Mouse (Mus musculus) heart, embryonic 11.5 days (tissue): ENCODE data around the gene 1500009C09Rik. TPM values are rescaled to one million over a fixed set of nuclear protein-coding genes. Genes with fewer than 3 reads are reported as not detected.

Experiments
- ATAC-seq: fragments of 200-750 bp; cut with Nextera tagmentation; replicated peaks from 2 replicates; pipeline ENCODE4 v1.8.0; 2017; ENCODE audit warnings: moderate library complexity; ENCODE audit not compliant: insufficient number of reproducible peaks, low FRiP score, low TSS enrichment
- H3K27ac ChIP-seq: fragments of 300-500 bp; sonication (generic); 2 replicates; pipeline ENCODE4 v1.5.1; 2014; ENCODE audit warnings: mild to moderate bottlenecking, low read depth, low read length
- H3K27me3 ChIP-seq: fragments of 300-500 bp; sonication (generic); 2 replicates; pipeline ENCODE4 v1.6.1; 2014; ENCODE audit warnings: mild to moderate bottlenecking, low read length, mixed read lengths; ENCODE audit not compliant: control insufficient read depth, insufficient read depth
- H3K36me3 ChIP-seq: fragments of 300-500 bp; sonication (generic); 2 replicates; pipeline ENCODE4 v1.6.1; 2014; ENCODE audit warnings: mild to moderate bottlenecking, low read length, moderate library complexity, mixed read lengths; ENCODE audit not compliant: control insufficient read depth, insufficient read depth
- H3K4me1 ChIP-seq: fragments of 300-500 bp; sonication (generic); 2 replicates; pipeline ENCODE4 v1.6.1; 2014; ENCODE audit warnings: low read length; ENCODE audit not compliant: control insufficient read depth, insufficient read depth
- H3K4me2 ChIP-seq: fragments of 300-500 bp; sonication (generic); 2 replicates; pipeline ENCODE4 v1.6.1; 2014; ENCODE audit warnings: mild to moderate bottlenecking, moderate library complexity
- H3K4me3 ChIP-seq: fragments of 300-500 bp; sonication (generic); 2 replicates; pipeline ENCODE4 v1.5.1; 2014; ENCODE audit warnings: low read depth, low read length
- H3K9ac ChIP-seq: fragments of 300-500 bp; sonication (generic); 2 replicates; pipeline ENCODE4 v1.6.1; 2014; ENCODE audit warnings: mild to moderate bottlenecking, low read depth, low read length, moderate library complexity
- H3K9me3 ChIP-seq: fragments of 300-500 bp; sonication (generic); replicated peaks from 2 replicates; pipeline ENCODE4 v1.6.1; 2016; ENCODE audit warnings: low read length; ENCODE audit not compliant: control insufficient read depth
- WGBS: fragments of 180-500 bp; shearing (Covaris S2); extraction: QIAGEN DNeasy Blood & Tissue Kit; methylation state at CpG from one replicate; pipeline ENCODE4 v1.1.7; 2014; ENCODE audit not compliant: insufficient replicate concordance; 5-methylcytosine and 5-hydroxymethylcytosine counted together
- polyA plus RNA-seq: library from polyadenylated mRNA; unstranded; fragments of >200 nt; fragmentation: Nextera tagmentation; extraction: Ambion mirVana; gene quantifications from 2 replicates; pipeline ENCODE4 v1.2.1, GENCODE M21; 2014

The 1500009C09Rik gene
- polyA plus RNA-seq, 1 experiment from 2014 or later = not detected

GRCm38 (mm10) chr15:82255944-82256383 lies 3.8 kb downstream of the 1500009C09Rik start:
- Histone ChIP-seq H3K27ac (no peak overlapping the region), H3K36me3 (no peaks in the 10 kb centered on the region), H3K9ac (no peak overlapping the region; the same call in 1 of the 2 replicates), H3K4me2 (0 out of 2 replicates have a peak overlapping the region, but pooled peaks have one; percentile 3), H3K4me3 (no peak overlapping the region), H3K4me1 (no peaks in the 10 kb centered on the region), H3K27me3 (peaks cover 6% of the 10 kb centered on the region; the same call in 1 of the 2 replicates), H3K9me3 (no peaks in the 10 kb centered on the region)
- 24% methylated on average over 10 of the region's 10 CpGs for WGBS
- no peak for ATAC-seq

- ATAC-seq = no peak
- no peak overlapping the region for H3K4me2 ChIP-seq
- no peak overlapping the region for H3K27ac ChIP-seq
- WGBS = 13% methylated on average over 16 of the region's 16 CpGs
- H3K4me1 ChIP-seq = no peaks in the 10 kb centered on the region
- peaks cover 6% of the 10 kb centered on the region; the same call in 1 of the 2 replicates for H3K27me3 ChIP-seq
- H3K9me3 ChIP-seq = no peaks in the 10 kb centered on the region
- H3K4me3 ChIP-seq = no peak overlapping the region
- H3K36me3 ChIP-seq = no peaks in the 10 kb centered on the region
- no peak overlapping the region for H3K9ac ChIP-seq
These were observed 7.3 kb downstream of the 1500009C09Rik start for GRCm38 (mm10) chr15:82259510-82259909.

GRCm38 (mm10) chr15:82266356-82266755 lies 14.2 kb downstream of the 1500009C09Rik start:
- no peak overlapping the region for H3K9ac ChIP-seq
- H3K4me2 ChIP-seq = no peak overlapping the region
- no peaks in the 10 kb centered on the region for H3K9me3 ChIP-seq
- no peaks in the 10 kb centered on the region for H3K27me3 ChIP-seq
- H3K27ac ChIP-seq = no peak overlapping the region
- H3K4me1 ChIP-seq = peaks cover 11% of the 10 kb centered on the region; the same call in 1 of the 2 replicates
- no peak overlapping the region for H3K4me3 ChIP-seq
- no peaks in the 10 kb centered on the region for H3K36me3 ChIP-seq
- no peak for ATAC-seq
- 17% methylated on average over 6 of the region's 6 CpGs for WGBS

GRCm38 (mm10) chr15:82268185-82268584 lies 16.0 kb downstream of the 1500009C09Rik start:
- Histone ChIP-seq H3K4me1 (peaks cover 11% of the 10 kb centered on the region; the same call in 1 of the 2 replicates), H3K27me3 (peaks cover 14% of the 10 kb centered on the region), H3K4me2 (no peak overlapping the region), H3K9ac (no peak overlapping the region), H3K9me3 (no peaks in the 10 kb centered on the region), H3K4me3 (no peak overlapping the region), H3K36me3 (no peaks in the 10 kb centered on the region), H3K27ac (no peak overlapping the region)
- ATAC-seq = no peak
- 26% methylated on average over 3 of the region's 3 CpGs for WGBS

GRCm38 (mm10) chr15:82268783-82269182 lies 16.6 kb downstream of the 1500009C09Rik start:
- WGBS = 78% methylated on average over 9 of the region's 9 CpGs
- Histone ChIP-seq H3K36me3 (no peaks in the 10 kb centered on the region), H3K27me3 (peaks cover 20% of the 10 kb centered on the region), H3K4me1 (peaks cover 11% of the 10 kb centered on the region; the same call in 1 of the 2 replicates), H3K4me2 (no peak overlapping the region), H3K9ac (no peak overlapping the region), H3K4me3 (no peak overlapping the region), H3K9me3 (no peaks in the 10 kb centered on the region), H3K27ac (no peak overlapping the region)
- ATAC-seq = no peak

- no peaks in the 10 kb centered on the region for H3K36me3 ChIP-seq
- ATAC-seq = no peak
- H3K4me1 ChIP-seq = peaks cover 16% of the 10 kb centered on the region; the same call in 1 of the 2 replicates
- WGBS = 12% methylated on average over 5 of the region's 5 CpGs
- H3K4me3 ChIP-seq = no peak overlapping the region
- no peak overlapping the region for H3K27ac ChIP-seq
- H3K9me3 ChIP-seq = no peaks in the 10 kb centered on the region
- H3K27me3 ChIP-seq = peaks cover 44% of the 10 kb centered on the region
- H3K4me2 ChIP-seq = no peak overlapping the region
- H3K9ac ChIP-seq = no peak overlapping the region
These were observed 19.0 kb downstream of the 1500009C09Rik start for GRCm38 (mm10) chr15:82271201-82271600.

GRCm38 (mm10) chr15:82272295-82272694 lies 20.1 kb downstream of the 1500009C09Rik start:
- Histone ChIP-seq H3K36me3 (no peaks in the 10 kb centered on the region), H3K4me1 (peaks cover 16% of the 10 kb centered on the region; the same call in 1 of the 2 replicates), H3K4me2 (no peak overlapping the region), H3K27ac (no peak overlapping the region), H3K9ac (no peak overlapping the region), H3K4me3 (no peak overlapping the region), H3K27me3 (peaks cover 54% of the 10 kb centered on the region), H3K9me3 (no peaks in the 10 kb centered on the region)
- 77% methylated on average over 6 of the region's 6 CpGs for WGBS
- no peak for ATAC-seq

- H3K36me3 ChIP-seq = no peaks in the 10 kb centered on the region
- H3K27me3 ChIP-seq = peaks cover 60% of the 10 kb centered on the region
- H3K4me1 ChIP-seq = peaks cover 16% of the 10 kb centered on the region; the same call in 1 of the 2 replicates
- peak within 1 kb of the TSS; percentile 48; the same call in 1 of the 2 replicates for H3K9ac ChIP-seq
- peak within 1 kb of the TSS; percentile 57 for H3K4me3 ChIP-seq
- ATAC-seq = no peak
- H3K9me3 ChIP-seq = no peaks in the 10 kb centered on the region
- H3K27ac ChIP-seq = no peak within 1 kb of the TSS
- H3K4me2 ChIP-seq = peak within 1 kb of the TSS; percentile 98
- 35% methylated on average over 6 of the region's 6 CpGs for WGBS
These were observed 22.4 kb downstream of the 1500009C09Rik start, which contains the start of gene Sept3 for GRCm38 (mm10) chr15:82274593-82274926. TSS of gene Sept3 (plus strand) at chr15:82274893.
